Mouse (Mus musculus): ENCODE measurements around the gene H60c. TPM values are rescaled to one million over a fixed set of nuclear protein-coding genes. Genes with fewer than 3 reads are reported as not detected.
"Not testable (repeated sequence)": the region's sequence is repeated elsewhere in the genome, so short reads cannot be mapped to it uniquely, and the experiment has no call there.

The H60c gene
- not detected in 2 replicates for polyA plus RNA-seq (2015; fragmentation: Nextera tagmentation; extraction: Ambion mirVana)

- H3K9me3 ChIP-seq, result no peaks in the 10 kb centered on the region
- H3K4me3 ChIP-seq, result no peak within 1 kb of the TSS
- no peaks in the 10 kb centered on the region for H3K4me1 ChIP-seq
- no peak within 1 kb of the TSS for H3K27ac ChIP-seq
- H3K9ac ChIP-seq, result no peak within 1 kb of the TSS
- ATAC-seq (replicated peaks), result no peak
- no peak within 1 kb of the TSS for H3K4me2 ChIP-seq
- no peaks in the 10 kb centered on the region for H3K27me3 ChIP-seq (replicated peaks)
- H3K36me3 ChIP-seq (replicated peaks), result no peaks in the 10 kb centered on the region
- WGBS, result 78% methylated on average over 8 of the region's 8 CpGs
Observed at GRCm38 (mm10) chr10:3267671-3268070, at the start of gene H60c. TSS of gene H60c (minus strand) at chr10:3267771.

GRCm38 (mm10) chr10:3308821-3309206, 41.2 kb upstream of the H60c start:
- Histone ChIP-seq H3K9ac (no peak overlapping the region), H3K27ac (no peak overlapping the region), H3K9me3 (no peaks in the 10 kb centered on the region), H3K27me3 (replicated peaks) (no peaks in the 10 kb centered on the region), H3K4me3 (no peak overlapping the region), H3K4me2 (no peak overlapping the region), H3K4me1 (no peaks in the 10 kb centered on the region), H3K36me3 (replicated peaks) (no peaks in the 10 kb centered on the region)
- WGBS, result 70% methylated on average over 1 of the region's 1 CpGs
- no peak for ATAC-seq (replicated peaks)

- WGBS, result 82% methylated on average over 4 of the region's 4 CpGs
- no peak overlapping the region for H3K9ac ChIP-seq
- H3K4me1 ChIP-seq, result no peaks in the 10 kb centered on the region
- no peak for ATAC-seq (replicated peaks)
- no peaks in the 10 kb centered on the region for H3K27me3 ChIP-seq (replicated peaks)
- H3K4me2 ChIP-seq, result no peak overlapping the region
- no peaks in the 10 kb centered on the region for H3K9me3 ChIP-seq
- no peak overlapping the region for H3K27ac ChIP-seq
- H3K36me3 ChIP-seq (replicated peaks), result no peaks in the 10 kb centered on the region
- H3K4me3 ChIP-seq, result no peak overlapping the region
Observed at GRCm38 (mm10) chr10:3308180-3308820, 40.7 kb upstream of the H60c start.

GRCm38 (mm10) chr10:3307752-3308151, 40.2 kb upstream of the H60c start:
- Histone ChIP-seq H3K4me2 (no peak overlapping the region), H3K9ac (no peak overlapping the region), H3K9me3 (peaks cover 3% of the 10 kb centered on the region; the same call in 1 of the 2 replicates), H3K4me3 (no peak overlapping the region), H3K4me1 (no peaks in the 10 kb centered on the region), H3K27me3 (replicated peaks) (no peaks in the 10 kb centered on the region), H3K27ac (no peak overlapping the region), H3K36me3 (replicated peaks) (no peaks in the 10 kb centered on the region)
- 79% methylated on average over 2 of the region's 2 CpGs for WGBS
- no peak for ATAC-seq (replicated peaks)

GRCm38 (mm10) chr10:3293969-3294368, 26.4 kb upstream of the H60c start:
- H3K27me3 ChIP-seq (replicated peaks), result no peaks in the 10 kb centered on the region
- H3K36me3 ChIP-seq (replicated peaks), result no peaks in the 10 kb centered on the region
- no peak overlapping the region for H3K4me2 ChIP-seq
- H3K4me3 ChIP-seq, result no peak overlapping the region
- no peak overlapping the region for H3K27ac ChIP-seq
- no peaks in the 10 kb centered on the region for H3K4me1 ChIP-seq
- 47% methylated on average over 2 of the region's 2 CpGs for whole genome bisulfite sequencing
- no peak for ATAC-seq (replicated peaks)
- H3K9ac ChIP-seq, result no peak overlapping the region
- H3K9me3 ChIP-seq, result no peaks in the 10 kb centered on the region

- Histone ChIP-seq H3K27me3 (replicated peaks) (no peaks in the 10 kb centered on the region), H3K4me2 (no peak overlapping the region), H3K9ac (no peak overlapping the region), H3K9me3 (no peaks in the 10 kb centered on the region), H3K4me3 (no peak overlapping the region), H3K27ac (no peak overlapping the region), H3K4me1 (no peaks in the 10 kb centered on the region), H3K36me3 (replicated peaks) (no peaks in the 10 kb centered on the region)
- no peak for ATAC-seq (replicated peaks)
- 77% methylated on average over 2 of the region's 2 CpGs for WGBS
Observed at GRCm38 (mm10) chr10:3281047-3281446, 13.5 kb upstream of the H60c start.

GRCm38 (mm10) chr10:3274065-3274464, 6.5 kb upstream of the H60c start:
- no peaks in the 10 kb centered on the region for H3K9me3 ChIP-seq
- H3K9ac ChIP-seq, result no peak overlapping the region
- no peak overlapping the region for H3K4me3 ChIP-seq
- no peaks in the 10 kb centered on the region for H3K27me3 ChIP-seq (replicated peaks)
- no peaks in the 10 kb centered on the region for H3K4me1 ChIP-seq
- H3K27ac ChIP-seq, result no peak overlapping the region
- H3K4me2 ChIP-seq, result no peak overlapping the region
- H3K36me3 ChIP-seq (replicated peaks), result no peaks in the 10 kb centered on the region
- WGBS, result 78% methylated on average over 3 of the region's 3 CpGs
- no peak for ATAC-seq (replicated peaks)

GRCm38 (mm10) chr10:3271036-3271435, 3.5 kb upstream of the H60c start:
- no peaks in the 10 kb centered on the region for H3K36me3 ChIP-seq (replicated peaks)
- H3K27ac ChIP-seq, result no peak overlapping the region
- WGBS, result 58% methylated on average over 4 of the region's 4 CpGs
- H3K27me3 ChIP-seq (replicated peaks), result no peaks in the 10 kb centered on the region
- H3K4me1 ChIP-seq, result no peaks in the 10 kb centered on the region
- ATAC-seq (replicated peaks), result no peak
- H3K4me3 ChIP-seq, result no peak overlapping the region
- H3K4me2 ChIP-seq, result no peak overlapping the region
- no peaks in the 10 kb centered on the region for H3K9me3 ChIP-seq
- H3K9ac ChIP-seq, result no peak overlapping the region

- no peaks in the 10 kb centered on the region for H3K4me1 ChIP-seq
- WGBS, result 73% methylated on average over 2 of the region's 2 CpGs
Observed at GRCm38 (mm10) chr10:3266729-3267128, 842 bp downstream of the H60c start.

GRCm38 (mm10) chr10:3262784-3263183, 4.8 kb downstream of the H60c start:
- Histone ChIP-seq H3K27me3 (replicated peaks) (no peaks in the 10 kb centered on the region), H3K9me3 (no peaks in the 10 kb centered on the region), H3K9ac (no peak overlapping the region), H3K4me2 (no peak overlapping the region), H3K4me3 (no peak overlapping the region), H3K27ac (no peak overlapping the region), H3K4me1 (no peaks in the 10 kb centered on the region), H3K36me3 (replicated peaks) (no peaks in the 10 kb centered on the region)
- 89% methylated on average over 2 of the region's 2 CpGs for WGBS
- ATAC-seq (replicated peaks), result no peak

More at GRCm38 (mm10) chr10:3266729-3267128, 842 bp downstream of the H60c start:
- H3K9me3 ChIP-seq, result no peaks in the 10 kb centered on the region
- ATAC-seq (replicated peaks), result no peak
- H3K27ac ChIP-seq, result no peak overlapping the region
- H3K36me3 ChIP-seq (replicated peaks), result no peaks in the 10 kb centered on the region
- H3K9ac ChIP-seq, result no peak overlapping the region
- no peak overlapping the region for H3K4me2 ChIP-seq
- no peak overlapping the region for H3K4me3 ChIP-seq
- no peaks in the 10 kb centered on the region for H3K27me3 ChIP-seq (replicated peaks)

- no peaks in the 10 kb centered on the region for H3K9me3 ChIP-seq
- H3K4me1 ChIP-seq, result no peaks in the 10 kb centered on the region
- H3K36me3 ChIP-seq (replicated peaks), result no peaks in the 10 kb centered on the region
- H3K9ac ChIP-seq, result no peak overlapping the region
- no peak overlapping the region for H3K27ac ChIP-seq
- 95% methylated on average over 3 of the region's 3 CpGs for WGBS
- ATAC-seq (replicated peaks), result no peak
- H3K27me3 ChIP-seq (replicated peaks), result no peaks in the 10 kb centered on the region
- no peak overlapping the region for H3K4me2 ChIP-seq
- no peak overlapping the region for H3K4me3 ChIP-seq
Observed at GRCm38 (mm10) chr10:3257391-3257790, 10.2 kb downstream of the H60c start.

- WGBS, result 83% methylated on average over 5 of the region's 5 CpGs
- ATAC-seq (replicated peaks); H3K9ac ChIP-seq: not testable (repeated sequence)
Observed at GRCm38 (mm10) chr10:3238436-3238835, 29.1 kb downstream of the H60c start.

GRCm38 (mm10) chr10:3236638-3237270, 30.8 kb downstream of the H60c start:
- H3K4me1 ChIP-seq, result no peaks in the 10 kb centered on the region
- no peak overlapping the region for H3K27ac ChIP-seq
- WGBS, result 77% methylated on average over 5 of the region's 5 CpGs
- no peaks in the 10 kb centered on the region for H3K36me3 ChIP-seq (replicated peaks)
- no peak overlapping the region for H3K4me2 ChIP-seq
- H3K9me3 ChIP-seq, result 0 out of 2 replicates have a peak, but pooled peaks cover 2% of the 10 kb centered on the region
- H3K27me3 ChIP-seq (replicated peaks), result no peaks in the 10 kb centered on the region
- ATAC-seq (replicated peaks), result no peak
- H3K4me3 ChIP-seq, result no peak overlapping the region
- H3K9ac ChIP-seq, result no peak overlapping the region

More at GRCm38 (mm10) chr10:3238436-3238835, 29.1 kb downstream of the H60c start:
- not testable (repeated sequence) for H3K36me3 ChIP-seq (replicated peaks); H3K4me1 ChIP-seq; H3K27me3 ChIP-seq (replicated peaks); H3K9me3 ChIP-seq; H3K4me2 ChIP-seq; H3K27ac ChIP-seq; H3K4me3 ChIP-seq
